Mouse (Mus musculus): ENCODE measurements around the gene Soga1.

- no peak for TF ChIP-seq GATA1 (IDR thresholded peaks at IDR 0.05; ENCODE audit: borderline replicate concordance, low read length)
- no peak for TF ChIP-seq FLI1 (IDR thresholded peaks at IDR 0.05; ENCODE audit: low read length)
Observed at GRCm38 (mm10) chr2:157081331-157081730, 2.3 kb upstream of the Soga1 start.

All from megakaryocyte, embryonic 14.5 days (primary cell).